Mouse (Mus musculus) MEL (cell line): ENCODE measurements around the gene Fam83g. TPM values are rescaled to one million over a fixed set of nuclear protein-coding genes. Genes with fewer than 3 reads are reported as not detected.

Source experiments
- DNase-seq: peaks from one replicate; pipeline ENCODE4 v3.0.0; 2011; ENCODE audit warnings: low read depth, low spot score
- H3K27ac ChIP-seq: 2 replicates; pipeline ENCODE4 v1.5.1; 2012; ENCODE audit warnings: low read depth, mild to moderate bottlenecking, control low read depth, low read length, moderate library complexity; ENCODE audit not compliant: control insufficient read depth
- H3K27me3 ChIP-seq, 2 experiments: fragments of 150-350 bp in 1 of 2; sonication (generic) in 1 of 2; 2 replicates each; pipeline ENCODE4 v1.6.1; 2012; ENCODE audit warnings: low read length in 2 of 2, mild to moderate bottlenecking in 2 of 2, improper control_type of control experiment in 1 of 2, moderate library complexity in 1 of 2; ENCODE audit not compliant: insufficient read depth in 2 of 2, control insufficient read depth in 1 of 2
- H3K36me3 ChIP-seq, 2 experiments: 2 replicates each; pipeline ENCODE4 v1.6.1; 2012 to 2014; ENCODE audit warnings: low read length in 2 of 2, improper control_type of control experiment in 1 of 2, inconsistent platforms in 1 of 2, mild to moderate bottlenecking in 1 of 2; ENCODE audit not compliant: insufficient read depth in 2 of 2, control insufficient read depth in 1 of 2
- H3K4me1 ChIP-seq, 2 experiments: fragments of 150-350 bp in 1 of 2; sonication (generic) in 1 of 2; 2 replicates each; pipeline ENCODE4 v1.6.1; 2012; ENCODE audit warnings: low read length in 2 of 2, improper control_type of control experiment in 1 of 2, mild to moderate bottlenecking in 1 of 2; ENCODE audit not compliant: insufficient read depth in 2 of 2, control insufficient read depth in 1 of 2
- H3K4me3 ChIP-seq, 2 experiments: fragments of 150-350 bp in 1 of 2; sonication (generic) in 1 of 2; 2 replicates each; pipeline ENCODE4 v1.5.1; 2012; ENCODE audit warnings: low read depth in 2 of 2, low read length in 2 of 2, mild to moderate bottlenecking in 2 of 2, moderate library complexity in 2 of 2, control low read depth in 1 of 2, improper control_type of control experiment in 1 of 2; ENCODE audit not compliant: control insufficient read depth in 1 of 2, insufficient read depth in 1 of 2
- H3K79me2 ChIP-seq: 2 replicates; pipeline ENCODE4 v1.6.1; 2012; ENCODE audit warnings: mild to moderate bottlenecking, low read length, moderate library complexity; ENCODE audit not compliant: control insufficient read depth, poor library complexity, insufficient read depth
- H3K9ac ChIP-seq: 2 replicates; pipeline ENCODE4 v1.6.1; 2012; ENCODE audit warnings: low read depth, mild to moderate bottlenecking, control low read depth, low read length, moderate library complexity; ENCODE audit not compliant: control insufficient read depth, poor library complexity, severe bottlenecking
- H3K9me3 ChIP-seq: fragments of 150-350 bp; sonication (generic); replicated peaks from 2 replicates; pipeline ENCODE4 v1.6.1; 2012; ENCODE audit warnings: mild to moderate bottlenecking, low read length, improper control_type of control experiment, moderate library complexity; ENCODE audit not compliant: insufficient read depth
- BHLHE40 ChIP-seq: IDR thresholded peaks from 2 replicates; pipeline ENCODE4 v1.6.1; 2012; ENCODE audit warnings: low read depth, mild to moderate bottlenecking, inconsistent platforms, low read length, improper control_type of control experiment, borderline replicate concordance
- CHD1 ChIP-seq: IDR thresholded peaks from 2 replicates; pipeline ENCODE4 v1.6.1; 2012; ENCODE audit warnings: low read depth, mild to moderate bottlenecking, inconsistent platforms, low read length, improper control_type of control experiment
- CHD2 ChIP-seq: IDR thresholded peaks from 2 replicates; pipeline ENCODE4 v1.6.1; 2011; ENCODE audit warnings: low read length, improper control_type of control experiment
- CTCF ChIP-seq, 3 experiments: IDR thresholded peaks in 2 of 3; conservative IDR thresholded peaks in 1 of 3; 2 replicates each; pipeline ENCODE4 v1.5.1; 2011 to 2012; ENCODE audit warnings: low read length in 3 of 3, low read depth in 2 of 3, mild to moderate bottlenecking in 2 of 3, improper control_type of control experiment in 1 of 3, inconsistent platforms in 1 of 3, mixed read lengths in 1 of 3, moderate library complexity in 1 of 3; ENCODE audit not compliant: control insufficient read depth in 1 of 3, insufficient read depth in 1 of 3, poor library complexity in 1 of 3, severe bottlenecking in 1 of 3
- E2F4 ChIP-seq: IDR thresholded peaks from 2 replicates; pipeline ENCODE4 v1.6.1; 2011; ENCODE audit warnings: low read depth, low read length, improper control_type of control experiment, borderline replicate concordance
- ELF1 ChIP-seq: IDR thresholded peaks from 2 replicates; pipeline ENCODE4 v1.6.1; 2014; ENCODE audit warnings: low read depth, mild to moderate bottlenecking, inconsistent platforms, low read length, improper control_type of control experiment, moderate library complexity
- EP300 ChIP-seq, 2 experiments: IDR thresholded peaks; 2 replicates each; pipeline ENCODE4 v1.6.1; 2011; ENCODE audit warnings: improper control_type of control experiment in 2 of 2, low read length in 2 of 2, low read depth in 1 of 2, mild to moderate bottlenecking in 1 of 2
- GABPA ChIP-seq: IDR thresholded peaks from 2 replicates; pipeline ENCODE4 v1.6.1; 2012; ENCODE audit warnings: low read depth, mild to moderate bottlenecking, inconsistent platforms, low read length, improper control_type of control experiment, moderate library complexity
- JUND ChIP-seq: IDR thresholded peaks from 2 replicates; pipeline ENCODE4 v1.6.1; 2011; ENCODE audit warnings: low read depth, mild to moderate bottlenecking, improper control_type of control experiment, low read length
- KAT2A ChIP-seq: conservative IDR thresholded peaks from 2 replicates; pipeline ENCODE4 v1.6.1; 2012; ENCODE audit warnings: low read depth, low read length, improper control_type of control experiment, inconsistent platforms
- MAFK ChIP-seq: IDR thresholded peaks from 2 replicates; pipeline ENCODE4 v1.6.1; 2011; ENCODE audit warnings: low read depth, mild to moderate bottlenecking, low read length, improper control_type of control experiment, borderline replicate concordance
- MAZ ChIP-seq: IDR thresholded peaks from 2 replicates; pipeline ENCODE4 v1.6.1; 2012; ENCODE audit warnings: low read depth, mild to moderate bottlenecking, inconsistent platforms, low read length, improper control_type of control experiment
- MEF2A ChIP-seq: IDR thresholded peaks from 2 replicates; pipeline ENCODE4 v1.6.1; 2014; ENCODE audit warnings: low read depth, mild to moderate bottlenecking, inconsistent platforms, low read length, improper control_type of control experiment; ENCODE audit not compliant: poor library complexity, insufficient replicate concordance, severe bottlenecking; ENCODE audit errors: extremely low read depth
- MYB ChIP-seq: IDR thresholded peaks from 2 replicates; pipeline ENCODE4 v1.6.1; 2011; ENCODE audit warnings: mild to moderate bottlenecking, low read depth, low read length, improper control_type of control experiment
- MYC ChIP-seq: IDR thresholded peaks from 2 replicates; pipeline ENCODE4 v1.6.1; 2011; ENCODE audit warnings: low read depth, mild to moderate bottlenecking, low read length, improper control_type of control experiment, moderate library complexity
- NELFE ChIP-seq: IDR thresholded peaks from 2 replicates; pipeline ENCODE4 v1.6.1; 2011; ENCODE audit warnings: low read depth, low read length, improper control_type of control experiment
- NRF1 ChIP-seq: IDR thresholded peaks from 2 replicates; pipeline ENCODE4 v1.6.1; 2014; ENCODE audit warnings: low read depth, mild to moderate bottlenecking, inconsistent platforms, low read length, improper control_type of control experiment, moderate library complexity; ENCODE audit not compliant: poor library complexity, insufficient read depth, severe bottlenecking
- POLR2AphosphoS2 ChIP-seq: IDR thresholded peaks from 2 replicates; pipeline ENCODE4 v1.6.1; 2011; ENCODE audit warnings: low read length, improper control_type of control experiment
- RAD21 ChIP-seq: IDR thresholded peaks from 2 replicates; pipeline ENCODE4 v1.6.1; 2011; ENCODE audit warnings: mild to moderate bottlenecking, low read depth, low read length, improper control_type of control experiment
- RCOR1 ChIP-seq: IDR thresholded peaks from 2 replicates; pipeline ENCODE4 v1.6.1; 2012; ENCODE audit warnings: low read depth, mild to moderate bottlenecking, inconsistent platforms, low read length, improper control_type of control experiment
- SMC3 ChIP-seq: IDR thresholded peaks from 2 replicates; pipeline ENCODE4 v1.6.1; 2011; ENCODE audit warnings: low read depth, low read length, improper control_type of control experiment
- TAL1 ChIP-seq: IDR thresholded peaks from 2 replicates; pipeline ENCODE4 v1.6.1; 2012; ENCODE audit warnings: mild to moderate bottlenecking, inconsistent platforms, low read length, moderate library complexity, mixed read lengths
- TCF12 ChIP-seq: IDR thresholded peaks from 2 replicates; pipeline ENCODE4 v1.6.1; 2014; ENCODE audit warnings: low read depth, mild to moderate bottlenecking, inconsistent platforms, low read length, improper control_type of control experiment, moderate library complexity
- USF1 ChIP-seq: IDR thresholded peaks from 2 replicates; pipeline ENCODE4 v1.6.1; 2014; ENCODE audit warnings: low read depth, mild to moderate bottlenecking, inconsistent platforms, low read length, improper control_type of control experiment, moderate library complexity
- USF2 ChIP-seq, 2 experiments: IDR thresholded peaks; 2 replicates each; pipeline ENCODE4 v1.6.1; 2011 to 2012; ENCODE audit warnings: improper control_type of control experiment in 2 of 2, low read length in 2 of 2, borderline replicate concordance in 1 of 2, inconsistent platforms in 1 of 2, low read depth in 1 of 2, mild to moderate bottlenecking in 1 of 2; ENCODE audit not compliant: insufficient read depth in 1 of 2
- ZC3H11A ChIP-seq: IDR thresholded peaks from 2 replicates; pipeline ENCODE4 v1.6.1; 2012; ENCODE audit warnings: low read depth, mild to moderate bottlenecking, inconsistent platforms, low read length, improper control_type of control experiment
- ZKSCAN1 ChIP-seq: IDR thresholded peaks from 2 replicates; pipeline ENCODE4 v1.6.1; 2012; ENCODE audit warnings: low read depth, mild to moderate bottlenecking, inconsistent platforms, low read length, improper control_type of control experiment, moderate library complexity
- ZMIZ1 ChIP-seq: IDR thresholded peaks from 2 replicates; pipeline ENCODE4 v1.6.1; 2012; ENCODE audit warnings: low read depth, mild to moderate bottlenecking, inconsistent platforms, low read length, improper control_type of control experiment, moderate library complexity
- ZNF384 ChIP-seq: IDR thresholded peaks from 2 replicates; pipeline ENCODE4 v1.6.1; 2012; ENCODE audit warnings: low read depth, mild to moderate bottlenecking, inconsistent platforms, low read length, improper control_type of control experiment
- polyA plus RNA-seq, 2 experiments: library from polyadenylated mRNA; stranded (reverse) in 1 of 2; unstranded in 1 of 2; fragments of >175 nt in 1 of 2; fragments of >200 nt in 1 of 2; gene quantifications; 2 replicates each; pipeline versions ENCODE4 v1.2.1 to v1.2.4; 2012; ENCODE audit warnings: low replicate concordance in 2 of 2, low read depth in 1 of 2; ENCODE audit not compliant: insufficient read length in 2 of 2, insufficient read depth in 1 of 2, missing spikeins in 1 of 2
- total RNA-seq: library from RNA; depleted of rRNA; stranded (reverse); fragments of 300-350 nt; gene quantifications from 2 replicates; pipeline ENCODE4 v1.2.3, GENCODE M21; 2012

Fam83g gene
- total and polyA plus RNA-seq, 3 experiments = 5.4 to 9.7 TPM; not detected in 1

GRCm38 (mm10) chr11:61740500-61740899 lies 56.6 kb downstream of the Fam83g start:
- Histone ChIP-seq H3K27ac (no peak overlapping the region), H3K79me2 (no peaks in the 10 kb centered on the region), H3K27me3 (no peaks in the 10 kb centered on the region), H3K4me3 (no peak overlapping the region), H3K36me3 (peaks cover 0 to 10% of the 10 kb centered on the region in 2 experiments; a peak in 2 of 4 replicates), H3K9me3 (no peaks in the 10 kb centered on the region), H3K4me1 (0 out of 4 replicates have a peak, but pooled peaks cover 0 to 2% of the 10 kb centered on the region in 2 experiments), H3K9ac (no peak overlapping the region)
- peak; percentile 65 for DNase-seq
- TF ChIP-seq SMC3 (peak; percentile 53), ZMIZ1 (no peak), RAD21 (peak; percentile 47), MEF2A (no peak), BHLHE40 (no peak), POLR2AphosphoS2 (no peak), ZKSCAN1 (no peak), USF1 (no peak), MAZ (no peak), JUND (no peak), NRF1 (no peak), EP300 (IDR thresholded peaks at IDR 0.05; ENCODE audit: low read depth in 1 of 2, low read length in 2 of 2) (no peak), GABPA (no peak), TCF12 (no peak), ZC3H11A (peak; percentile 39; the same call in 1 of the 2 replicates), USF2 (IDR thresholded peaks at IDR 0.05; ENCODE audit: borderline replicate concordance in 1 of 2, insufficient read depth in 1 of 2, low read depth in 1 of 2, low read length in 2 of 2) (no peak), KAT2A (no peak), CTCF (IDR thresholded peaks at IDR 0.05 in 2 of 3, conservative IDR thresholded peaks at IDR 0.05 in 1 of 3; ENCODE audit: control insufficient read depth in 1 of 3, insufficient read depth in 1 of 3, low read depth in 2 of 3, low read length in 3 of 3, poor library complexity in 1 of 3, severe bottlenecking in 1 of 3) (peak; percentile 46 to 63 (median 56)), MYB (no peak), TAL1 (no peak), ELF1 (no peak), CHD2 (no peak), RCOR1 (no peak), CHD1 (no peak), ZNF384 (no peak), MYC (no peak), E2F4 (no peak), NELFE (no peak), MAFK (no peak)
